Mouse (Mus musculus) layer of hippocampus, postnatal 25 days (tissue): ENCODE measurements around the gene Coro1b. TPM values are rescaled to one million over a fixed set of nuclear protein-coding genes. Genes with fewer than 3 reads are reported as not detected.

Source experiments
- DNase-seq, 2 experiments: peaks; one replicate each; pipeline ENCODE4 v3.0.0; 2022; ENCODE audit warnings: mixed read lengths in 2 of 2, low spot score in 1 of 2; ENCODE audit errors: extremely low spot score in 1 of 2
- total RNA-seq, 2 experiments: library from RNA; stranded (reverse); gene quantifications; 2 replicates each; pipeline ENCODE4 v1.2.3; 2021

The Coro1b gene
- total RNA-seq, 2 experiments from 2014 or later, result 87.3 to 89.5 TPM

DNA sequence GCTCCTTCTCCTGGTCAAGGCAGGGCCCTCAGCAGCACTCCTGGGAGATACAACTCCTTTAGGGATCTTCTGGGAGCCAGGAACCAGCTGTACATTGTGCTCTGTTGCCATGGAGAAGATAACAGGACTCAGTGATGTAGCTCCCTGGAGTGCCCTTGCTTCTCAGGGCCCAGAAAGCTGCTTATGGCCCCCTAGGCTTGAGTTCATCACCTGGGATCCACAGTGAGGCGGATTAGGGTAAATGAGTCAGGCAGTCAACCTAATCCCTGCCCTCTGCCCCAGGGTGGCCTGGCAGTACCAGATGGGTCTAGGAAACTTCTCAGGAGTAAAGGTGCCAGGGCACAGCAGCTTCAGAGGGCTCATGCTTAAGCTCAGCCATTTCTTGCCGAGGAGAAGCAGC, 9.0 kb upstream of the Coro1b start, which contains the start of gene Gpr152:
TSS of gene Gpr152 (plus strand) at position 342 of the 400 bp plus-strand sequence.
- DNase-seq, result no peak

DNA sequence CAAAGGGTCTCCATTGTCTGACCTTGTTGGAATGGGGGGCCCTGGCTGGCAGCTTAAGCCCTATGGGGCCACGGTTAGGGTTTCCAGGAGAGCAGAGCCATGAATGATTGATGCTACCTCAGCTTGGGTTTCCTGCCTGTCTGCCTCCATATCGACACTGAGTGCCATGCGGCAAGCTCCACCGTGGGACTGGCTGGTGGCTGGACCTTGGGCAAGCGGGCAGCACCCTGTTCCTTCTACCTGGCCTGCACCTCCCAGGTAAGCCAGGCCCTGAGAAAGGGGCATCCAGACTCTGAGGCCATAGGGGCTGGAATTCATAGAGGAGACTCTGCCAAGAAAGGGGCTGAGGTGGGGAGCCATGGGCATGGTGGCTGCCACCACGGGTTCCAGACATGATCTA, 8.3 kb upstream of the Coro1b start:
- DNase-seq, result no peak

DNA sequence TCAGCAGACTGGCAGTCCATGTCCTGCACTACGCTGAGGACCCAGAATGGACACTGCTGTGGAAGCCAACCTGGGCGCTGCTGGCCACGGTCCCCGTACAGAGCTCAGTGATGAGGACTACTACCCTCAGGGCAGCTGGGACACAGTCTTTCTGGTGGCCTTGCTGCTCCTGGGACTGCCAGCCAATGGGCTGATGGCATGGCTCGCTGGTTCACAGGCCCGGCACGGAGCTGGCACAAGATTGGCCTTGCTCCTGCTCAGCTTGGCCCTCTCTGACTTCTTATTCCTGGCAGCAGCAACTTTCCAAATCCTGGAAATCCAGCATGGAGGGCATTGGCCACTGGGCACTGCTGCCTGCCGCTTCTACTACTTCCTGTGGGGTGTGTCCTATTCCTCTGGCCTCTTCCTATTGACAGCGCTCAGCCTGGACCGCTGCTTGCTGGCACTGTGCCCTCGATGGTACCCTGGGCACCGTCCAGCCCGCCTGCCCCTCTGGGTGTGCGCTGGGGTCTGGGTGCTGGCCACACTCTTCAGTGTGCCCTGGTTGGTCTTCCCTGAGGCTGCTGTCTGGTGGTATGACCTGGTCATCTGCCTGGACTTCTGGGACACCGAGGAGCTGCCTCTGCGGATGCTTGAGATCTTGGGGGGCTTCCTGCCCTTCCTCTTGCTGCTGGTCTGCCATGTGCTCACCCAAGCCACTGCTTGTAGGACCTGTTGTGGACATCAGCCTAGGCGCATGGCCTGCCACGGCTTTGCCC, 5.8 kb upstream of the Coro1b start:
- DNase-seq, result no peak

DNA sequence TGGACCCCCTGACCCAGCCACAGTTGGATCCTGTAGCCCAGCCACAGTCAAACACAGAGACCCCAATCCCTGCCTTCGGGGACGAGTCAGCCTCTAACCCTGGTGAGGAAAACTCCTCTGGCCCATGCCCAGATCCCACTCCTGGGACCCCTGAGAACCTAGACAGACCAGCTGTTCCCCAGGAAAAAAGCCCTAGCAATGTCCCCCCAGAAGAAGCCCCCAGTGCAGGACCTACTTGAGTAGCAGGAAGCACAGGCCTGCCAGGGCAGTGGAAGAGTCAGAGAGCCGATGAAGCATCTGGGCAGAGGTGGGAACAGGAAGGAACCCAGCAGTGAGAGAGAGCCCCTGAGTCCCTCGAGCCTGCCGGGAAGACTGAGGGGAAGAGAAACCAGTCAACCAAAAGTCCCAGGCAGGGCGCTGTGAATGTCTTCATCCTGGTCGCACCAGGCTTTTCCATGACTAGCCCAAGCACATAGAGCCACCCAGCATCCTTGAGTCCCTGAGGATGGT, 4.6 kb upstream of the Coro1b start, which contains the start of gene Cabp4:
TSS of gene Cabp4 (minus strand) at position 275 of the 510 bp plus-strand sequence.
- DNase-seq, result no peak

DNA sequence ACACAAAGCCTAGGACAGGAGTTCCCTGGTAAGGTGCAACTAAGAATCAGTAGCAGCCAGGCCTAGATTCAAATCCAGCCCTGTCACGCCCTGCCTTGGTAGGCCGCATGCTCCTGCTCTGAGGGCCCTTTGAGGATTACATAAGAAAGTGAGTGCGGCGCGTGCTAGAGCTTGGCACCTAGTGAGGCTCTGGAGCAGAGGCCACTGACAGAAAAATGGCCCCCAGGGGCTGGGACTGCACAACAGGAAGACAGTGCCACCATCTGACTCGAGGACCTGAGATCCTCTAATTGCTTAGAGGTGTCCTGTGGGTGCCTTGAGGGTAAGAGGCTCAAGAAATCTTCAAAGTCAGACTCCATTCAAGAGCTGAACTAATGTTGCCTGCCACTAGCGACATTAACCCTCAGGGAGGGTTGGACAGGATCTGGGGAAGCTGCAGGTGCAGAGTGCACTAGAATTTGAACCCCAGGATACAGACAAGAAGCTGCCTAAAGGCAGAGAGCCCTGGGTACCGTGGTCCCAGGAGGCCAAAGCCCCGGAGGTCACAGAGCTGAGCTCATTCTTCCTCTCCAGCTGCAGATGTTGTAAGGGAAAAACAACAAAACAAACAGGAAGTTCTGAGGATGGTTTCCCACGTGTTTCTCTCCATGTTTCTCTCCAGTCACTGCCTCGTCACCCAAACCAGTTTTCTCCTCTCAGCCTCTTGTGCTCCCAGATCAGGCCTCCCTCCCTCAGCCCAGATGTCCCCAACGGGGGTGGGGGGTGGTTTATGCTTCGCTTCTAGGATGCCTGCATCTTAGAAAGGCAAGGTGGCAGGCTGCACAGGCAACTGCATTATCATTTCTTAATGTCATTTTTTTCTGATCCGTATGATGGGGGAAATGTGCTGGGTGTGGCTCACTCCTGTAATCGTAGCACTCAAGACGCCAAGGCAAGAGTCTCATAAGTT, 3.6 kb upstream of the Coro1b start:
- DNase-seq, result no peak

DNA sequence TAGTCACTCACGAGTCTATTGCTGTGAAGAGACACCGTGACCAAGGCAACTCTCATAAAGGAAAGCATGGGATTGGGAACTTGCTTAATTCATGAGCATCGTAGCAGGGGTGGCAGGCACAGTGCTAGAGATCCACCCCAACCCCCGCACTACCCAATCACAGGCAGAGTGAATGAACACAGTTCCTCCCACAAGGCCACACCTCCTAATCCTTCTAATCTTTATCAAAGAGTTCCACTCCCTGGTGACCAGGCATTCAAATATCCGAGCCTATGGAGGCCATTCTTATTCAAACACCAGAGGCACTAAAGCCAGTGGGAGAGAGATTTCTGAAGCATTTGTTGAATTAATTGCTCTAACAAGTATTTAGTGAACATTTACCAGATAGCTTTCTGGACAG, 2.5 kb upstream of the Coro1b start:
- DNase-seq, result no peak

DNA sequence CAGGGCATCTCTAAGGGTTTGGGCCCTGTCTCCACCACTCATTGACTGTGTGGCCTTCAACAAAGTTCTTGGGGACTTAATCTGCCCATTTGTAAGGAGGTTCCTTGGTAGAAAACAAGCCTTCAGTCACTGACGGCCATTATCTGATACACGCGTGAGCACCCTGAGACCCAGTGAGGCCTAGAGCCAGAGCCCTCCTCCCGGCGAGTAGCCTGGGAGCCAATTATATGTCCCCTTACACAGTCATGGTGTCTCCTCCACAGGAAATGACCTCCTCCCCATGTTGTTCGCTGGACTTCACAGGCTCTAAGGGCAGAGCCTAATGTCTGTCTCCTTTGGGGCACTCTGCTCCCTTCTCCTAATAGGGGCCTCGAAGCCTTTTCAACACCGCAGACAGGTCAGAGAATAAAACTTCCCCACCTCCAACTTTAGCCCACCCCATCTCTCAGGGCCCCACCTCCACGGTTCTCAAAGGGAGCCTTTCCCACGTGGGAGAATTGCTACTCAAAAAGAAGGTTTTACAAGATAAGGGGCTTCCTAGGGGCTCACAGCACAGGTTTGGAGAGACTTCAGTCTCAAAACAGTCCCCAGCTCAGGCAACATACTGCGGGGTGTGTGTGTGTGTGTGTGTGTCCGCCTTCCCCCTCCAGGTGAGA, 1.9 kb upstream of the Coro1b start:
- DNase-seq, result no peak

DNA sequence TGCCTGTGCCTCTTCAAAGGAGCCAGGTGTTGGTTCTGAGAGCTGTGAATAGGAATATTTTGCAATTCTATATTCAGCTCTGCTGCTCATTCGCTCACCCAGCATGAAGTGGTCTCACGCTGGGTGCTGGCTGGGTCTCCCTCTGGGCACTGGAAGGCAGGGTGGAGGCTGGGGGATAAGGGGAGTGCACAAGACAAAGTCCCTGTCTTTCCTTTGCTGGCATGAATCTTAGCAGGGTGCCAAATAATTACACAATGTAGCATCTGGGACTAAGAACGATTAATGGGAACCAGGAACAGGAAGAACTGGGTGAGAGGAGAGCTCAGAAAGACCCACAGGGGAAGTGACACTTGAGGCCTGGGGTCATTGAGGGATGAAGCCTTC, 1.4 kb upstream of the Coro1b start:
- no peak for DNase-seq

DNA sequence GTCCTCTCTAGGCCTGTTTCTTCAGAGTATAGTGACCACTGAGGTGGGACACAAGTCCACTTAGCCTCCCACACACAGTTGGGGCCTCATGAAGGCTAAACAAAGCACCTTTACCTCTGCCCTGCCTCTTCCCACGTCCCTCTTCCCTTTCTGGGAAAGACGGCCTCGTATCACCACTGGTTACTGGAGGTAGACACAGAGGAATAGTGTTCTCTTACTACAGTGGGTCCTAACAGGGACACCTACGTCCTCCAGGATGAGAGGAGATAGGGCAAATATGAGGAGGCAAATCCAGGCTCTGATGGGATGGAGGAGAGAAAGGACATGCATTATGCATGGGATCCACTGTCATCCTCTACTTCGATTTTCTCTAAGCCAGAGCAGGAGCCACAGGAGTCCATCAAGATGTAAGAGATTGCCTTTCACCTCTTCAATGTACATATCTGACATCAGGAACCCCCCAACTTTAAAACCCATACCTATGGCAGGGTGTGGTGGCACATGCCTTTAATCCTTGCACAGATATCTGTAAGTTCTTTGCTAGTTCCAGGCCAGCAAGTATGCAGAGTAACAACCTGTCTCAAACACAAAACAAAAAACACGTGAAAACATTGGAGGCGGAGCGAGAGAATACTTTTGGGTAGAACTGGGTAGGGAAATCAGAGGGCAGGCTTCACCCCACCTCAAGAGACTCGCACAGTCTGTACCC, 483 bp upstream of the Coro1b start:
- no peak for DNase-seq

DNA sequence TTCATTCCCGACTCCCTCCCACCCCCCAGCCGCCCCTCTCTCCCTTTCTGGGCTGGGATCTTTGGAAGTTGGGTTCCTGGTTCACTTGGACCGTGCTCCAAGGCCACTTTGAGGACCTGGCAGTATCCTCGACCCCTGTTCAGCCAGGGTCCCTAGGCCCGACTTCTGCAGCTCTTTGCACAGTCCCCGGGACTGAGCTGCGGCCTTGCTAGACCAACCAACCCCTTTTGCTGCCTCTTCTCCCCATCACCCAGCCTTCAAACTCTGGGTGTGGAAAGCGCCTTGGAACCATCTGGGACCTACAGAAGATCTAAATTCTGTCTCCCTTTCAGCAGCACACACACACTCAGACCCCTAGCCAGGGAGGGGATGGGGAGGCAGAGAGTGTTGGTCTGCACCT, 400 bp downstream of the Coro1b start:
- DNase-seq, result no peak

DNA sequence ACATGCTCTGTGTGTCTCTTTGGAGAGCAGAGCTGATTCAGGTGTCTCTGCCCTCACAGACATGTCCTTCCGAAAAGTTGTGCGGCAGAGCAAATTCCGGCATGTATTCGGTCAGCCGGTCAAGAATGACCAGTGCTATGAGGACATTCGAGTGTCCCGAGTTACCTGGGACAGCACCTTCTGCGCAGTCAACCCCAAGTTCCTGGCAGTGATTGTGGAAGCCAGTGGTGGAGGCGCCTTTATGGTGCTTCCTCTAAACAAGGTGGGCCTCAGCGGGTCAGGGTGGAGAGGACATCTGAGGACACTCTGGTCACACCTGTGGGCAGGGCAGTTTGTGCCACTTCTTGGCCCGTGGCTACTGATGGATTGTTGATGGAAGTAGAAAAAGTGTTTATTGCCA, 864 bp downstream of the Coro1b start:
- no peak for DNase-seq

DNA sequence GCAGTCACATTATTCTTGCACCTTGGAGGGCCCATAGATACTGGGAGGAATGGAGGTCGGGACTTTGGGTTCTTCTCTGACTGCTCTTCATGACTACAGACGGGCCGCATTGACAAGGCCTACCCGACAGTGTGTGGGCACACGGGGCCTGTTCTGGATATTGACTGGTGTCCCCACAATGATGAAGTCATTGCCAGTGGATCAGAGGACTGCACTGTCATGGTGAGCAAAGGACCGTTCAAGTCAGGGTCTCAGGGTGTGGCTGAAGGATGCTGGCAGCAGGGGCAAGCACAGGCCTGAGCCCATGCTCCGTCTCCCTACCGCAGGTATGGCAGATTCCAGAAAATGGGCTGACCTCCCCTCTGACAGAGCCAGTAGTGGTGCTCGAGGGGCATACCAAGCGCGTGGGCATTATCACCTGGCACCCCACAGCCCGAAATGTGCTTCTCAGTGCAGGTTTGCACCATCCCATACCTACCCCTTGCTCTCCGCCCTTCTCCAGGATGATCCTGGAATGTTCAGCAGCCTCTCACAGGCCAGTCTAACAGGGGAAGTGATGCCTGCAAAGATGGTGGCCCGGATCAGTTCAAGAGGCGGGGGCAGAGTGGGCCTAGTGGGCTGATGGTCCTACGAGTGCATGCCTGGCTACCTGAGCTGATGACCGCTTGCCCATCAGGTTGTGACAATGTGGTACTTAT, 1.5 kb downstream of the Coro1b start:
- DNase-seq, result no peak

DNA sequence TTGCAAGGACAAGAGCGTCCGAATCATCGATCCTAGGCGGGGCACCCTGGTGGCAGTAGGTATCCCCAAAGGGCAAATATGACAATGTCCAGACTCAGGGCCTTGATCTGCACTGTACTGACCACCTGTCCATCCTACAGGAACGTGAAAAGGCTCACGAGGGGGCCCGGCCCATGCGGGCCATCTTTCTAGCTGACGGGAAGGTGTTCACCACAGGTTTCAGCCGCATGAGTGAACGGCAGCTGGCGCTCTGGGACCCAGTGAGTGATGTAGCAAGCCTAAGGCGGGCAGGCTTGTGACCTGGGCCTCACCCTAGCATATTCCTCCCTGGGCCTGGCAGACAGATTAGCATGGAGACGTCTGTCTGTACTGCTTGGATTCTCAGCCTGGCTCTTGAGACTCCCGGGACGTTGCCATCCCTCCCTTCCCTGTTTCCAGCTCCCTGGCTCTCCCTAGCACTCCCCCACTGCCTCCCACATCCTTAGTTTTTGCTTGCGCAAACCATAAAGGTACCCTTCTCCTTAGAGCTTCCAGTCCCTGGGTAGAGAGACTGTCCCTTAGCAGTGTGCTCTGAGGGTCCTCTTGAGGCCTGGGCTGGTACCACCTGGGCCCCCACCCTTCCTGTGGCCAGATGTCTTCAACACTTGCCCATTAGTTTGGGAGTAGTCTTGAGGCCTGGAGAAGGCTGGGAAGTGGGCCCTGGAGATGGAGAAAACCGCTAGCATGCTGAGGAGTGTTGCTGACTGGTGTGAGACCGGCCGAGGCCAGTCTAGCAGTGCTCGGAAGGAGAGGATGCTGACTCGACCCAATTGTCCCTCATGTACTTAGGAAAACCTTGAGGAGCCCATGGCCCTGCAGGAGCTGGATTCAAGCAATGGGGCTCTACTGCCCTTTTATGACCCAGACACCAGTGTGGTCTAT, 2.4 kb downstream of the Coro1b start:
- no peak for DNase-seq

DNA sequence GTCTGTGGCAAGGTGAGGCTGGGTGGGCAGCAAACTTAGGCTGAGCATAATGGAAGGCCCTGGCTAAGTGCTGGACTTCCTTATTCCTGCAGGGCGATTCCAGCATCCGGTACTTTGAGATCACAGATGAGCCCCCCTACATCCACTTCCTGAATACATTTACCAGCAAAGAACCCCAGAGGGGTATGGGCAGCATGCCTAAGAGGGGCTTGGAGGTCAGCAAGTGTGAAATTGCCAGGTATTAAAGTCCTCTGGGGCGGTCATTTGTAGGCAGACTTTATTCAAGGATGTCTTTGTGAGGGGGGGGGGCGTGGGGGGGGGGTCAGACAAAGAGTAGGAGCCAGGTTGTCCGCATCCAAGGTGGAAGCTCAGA, 3.1 kb downstream of the Coro1b start:
- no peak for DNase-seq

DNA sequence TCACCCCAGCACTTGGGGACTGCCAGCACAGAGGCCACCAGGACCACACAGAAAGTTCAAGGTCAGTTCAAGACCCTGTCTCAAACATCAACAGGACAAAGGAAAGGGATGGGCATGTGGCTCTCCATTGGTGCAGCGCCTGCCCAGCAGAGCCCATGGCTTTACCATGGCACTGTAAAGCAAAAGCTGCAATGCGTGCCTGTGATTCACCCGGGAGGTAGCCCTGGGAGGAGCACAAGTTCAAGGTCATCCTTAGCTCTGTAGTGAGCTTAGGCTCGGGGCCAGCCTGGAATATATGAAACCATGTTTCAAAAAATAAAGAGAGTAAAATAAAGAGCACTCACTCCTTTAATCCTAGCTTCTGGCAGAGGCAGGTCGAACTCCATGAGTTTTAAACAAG, 3.5 kb downstream of the Coro1b start:
- DNase-seq, result no peak

DNA sequence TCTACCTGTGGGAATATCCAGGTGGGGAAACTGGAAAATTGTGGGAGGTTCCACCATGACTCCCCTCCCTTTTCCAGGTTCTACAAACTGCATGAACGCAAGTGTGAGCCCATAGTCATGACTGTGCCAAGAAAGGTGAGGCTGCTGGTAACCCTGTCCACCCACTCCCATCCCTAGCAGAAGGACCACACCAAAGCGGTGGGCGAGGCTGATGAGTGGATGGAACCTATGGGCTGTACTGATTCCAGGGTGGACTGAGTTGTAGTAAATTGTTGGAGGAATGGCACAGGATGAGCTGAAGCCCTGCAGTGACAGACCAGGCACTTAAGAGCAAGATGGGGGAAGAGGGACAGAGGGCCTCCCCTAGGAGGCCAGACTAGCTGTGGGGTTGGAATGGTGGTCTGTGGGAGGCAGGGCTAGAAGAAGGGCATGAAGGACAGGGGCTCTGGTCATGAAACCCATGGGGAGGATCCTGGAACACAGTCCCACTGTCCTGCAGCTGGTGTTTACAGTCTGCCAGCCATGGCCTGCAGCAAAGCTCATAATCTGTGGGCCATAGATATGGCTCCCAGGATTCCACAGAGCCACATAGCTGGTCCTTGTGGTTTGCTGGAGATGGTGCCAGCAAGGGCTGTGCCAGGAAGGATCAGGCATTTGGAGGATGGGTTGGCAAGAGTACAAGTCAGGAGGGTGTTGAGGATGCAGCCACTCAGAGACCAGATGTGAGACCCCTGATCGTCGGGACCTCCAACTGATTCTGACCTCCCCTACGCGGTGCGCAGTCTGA, 4.2 kb downstream of the Coro1b start:
- no peak for DNase-seq

DNA sequence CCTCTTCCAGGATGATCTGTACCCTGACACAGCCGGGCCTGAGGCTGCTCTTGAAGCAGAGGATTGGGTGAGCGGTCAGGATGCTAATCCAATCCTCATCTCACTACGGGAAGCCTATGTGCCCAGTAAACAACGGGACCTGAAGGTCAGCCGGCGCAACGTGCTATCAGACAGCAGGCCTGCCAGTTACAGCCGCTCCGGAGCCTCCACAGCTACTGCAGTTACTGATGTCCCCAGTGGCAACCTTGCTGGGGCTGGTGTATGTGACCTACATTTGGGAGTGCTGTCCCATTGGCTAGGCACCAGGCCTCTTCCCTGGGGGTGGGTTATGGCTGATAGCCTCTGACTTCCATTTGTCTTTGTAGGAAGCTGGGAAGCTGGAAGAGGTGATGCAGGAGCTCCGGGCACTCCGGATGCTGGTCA, 4.8 kb downstream of the Coro1b start, which contains the start of gene Ptprcap:
TSS of gene Ptprcap (plus strand) at position 373 of the 423 bp plus-strand sequence.
- no peak for DNase-seq
